Mouse (Mus musculus) liver, embryonic 14.5 days (tissue): ENCODE measurements around the gene Aamp.

ENCODE experiments used
- CTCF ChIP-seq: IDR thresholded peaks from 2 replicates; pipeline ENCODE4 v1.5.1; 2016; ENCODE audit warnings: antibody characterized with exemption, low read depth, control low read depth
- EP300 ChIP-seq: IDR thresholded peaks from 2 replicates; pipeline ENCODE4 v1.6.1; 2016; ENCODE audit warnings: antibody characterized with exemption, low read depth

DNA sequence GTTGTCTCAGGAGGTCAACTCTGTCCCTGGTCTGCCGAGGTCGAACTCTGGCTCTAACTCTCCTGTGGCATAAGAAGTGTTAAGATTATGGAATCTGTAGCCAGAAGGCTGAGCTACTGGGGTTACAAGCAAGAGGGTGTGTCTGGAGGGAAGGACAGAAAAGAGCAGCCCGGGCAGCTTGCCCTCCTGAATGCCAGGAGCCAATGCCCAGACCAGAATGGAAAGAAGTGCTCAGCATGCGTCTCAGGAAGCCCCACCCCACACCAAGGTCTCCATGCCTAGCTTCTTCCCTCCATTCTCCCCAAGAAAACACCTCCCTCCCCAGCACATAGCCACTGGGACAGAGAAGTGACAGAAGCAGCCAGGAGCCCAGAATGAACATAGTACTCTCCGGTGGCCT, 14.5 kb upstream of the Aamp start:
- TF ChIP-seq CTCF (no peak), EP300 (no peak)
